Mouse (Mus musculus): ENCODE data around the gene Fut1. TPM values are rescaled to one million over a fixed set of nuclear protein-coding genes. Genes with fewer than 3 reads are reported as not detected.
A peak's percentile ranks its signal among the peaks of the same experiment; 100 is the strongest.

The Fut1 gene
- polyA plus RNA-seq, 1 experiment from 2014 or later: 0.38 TPM

DNA sequence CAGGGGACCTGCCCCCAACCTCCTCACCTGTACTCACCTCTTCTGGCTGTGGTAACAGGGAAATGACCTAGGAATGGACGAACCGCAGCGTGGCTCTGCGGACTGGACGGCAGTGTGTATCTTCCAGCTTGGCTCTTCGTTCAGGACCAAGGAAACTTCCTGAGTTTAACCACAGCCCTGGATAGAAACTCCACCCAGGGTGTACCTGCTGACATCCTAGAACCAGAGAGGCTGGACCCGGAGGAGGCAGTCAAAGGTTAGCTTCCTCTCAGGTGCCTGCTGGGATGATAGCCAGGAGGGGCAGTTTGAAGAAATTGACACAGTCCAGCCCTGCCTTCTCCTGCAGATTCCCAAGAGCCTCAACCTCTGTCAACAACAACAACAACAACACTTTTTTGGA is 49.1 kb downstream of the Fut1 start, which contains the start of gene Fut2:
Gene Fut2, minus strand, starts transcription at position 234 of the 400 bp plus-strand sequence.
- Histone ChIP-seq H3K9ac (peak within 1 kb of the TSS; percentile 23; the same call in 1 of the 2 replicates), H3K27ac (0 out of 2 replicates have a peak within 1 kb of the TSS, but pooled peaks have one; percentile 11)

DNA sequence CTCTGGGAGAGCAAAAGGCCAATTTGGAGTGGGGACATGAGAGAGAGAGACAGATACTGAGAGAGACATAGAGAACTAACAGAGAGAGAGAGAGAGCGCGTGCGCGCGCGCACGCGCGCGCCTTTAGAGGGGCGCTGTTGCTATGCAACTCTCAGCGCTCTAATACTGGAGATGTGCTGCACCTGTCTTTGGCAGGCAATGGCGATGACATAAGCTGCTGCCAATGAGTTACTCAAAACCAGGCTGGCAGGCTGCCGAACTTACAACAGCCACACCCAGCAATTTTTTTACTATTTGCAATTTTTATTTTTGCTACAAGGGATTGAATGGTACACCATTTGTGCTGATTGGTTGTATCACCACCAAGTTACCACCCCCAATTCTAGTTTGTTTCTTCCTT is 50.7 kb downstream of the Fut1 start:
- H3K4me2 ChIP-seq (replicated peaks): no peak overlapping the region
- H3K27ac ChIP-seq: no peak overlapping the region
- no peak overlapping the region for H3K9ac ChIP-seq
- no peaks in the 10 kb centered on the region for H3K36me3 ChIP-seq
- ATAC-seq: no peak
- no peaks in the 10 kb centered on the region; the same call in 1 of the 2 replicates for H3K27me3 ChIP-seq (replicated peaks)
- no peaks in the 10 kb centered on the region for H3K9me3 ChIP-seq
- 78% methylated on average over 14 of the region's 14 CpGs for whole genome bisulfite sequencing
- peaks cover 23% of the 10 kb centered on the region for H3K4me1 ChIP-seq (replicated peaks)
- H3K4me3 ChIP-seq (replicated peaks): no peak overlapping the region

More for the DNA sequence above, 49.1 kb downstream of the Fut1 start, which contains the start of gene Fut2:
- no peaks in the 10 kb centered on the region for H3K9me3 ChIP-seq
- peaks cover 23% of the 10 kb centered on the region for H3K4me1 ChIP-seq (replicated peaks)
- 67% methylated on average over 7 of the region's 7 CpGs for WGBS
- peak within 1 kb of the TSS; percentile 18 for H3K4me3 ChIP-seq (replicated peaks)
- peak within 1 kb of the TSS; percentile 33 for H3K4me2 ChIP-seq (replicated peaks)
- H3K36me3 ChIP-seq: no peaks in the 10 kb centered on the region
- no peaks in the 10 kb centered on the region; the same call in 1 of the 2 replicates for H3K27me3 ChIP-seq (replicated peaks)
- ATAC-seq: peak; percentile 59; the same call in 1 of the 2 replicates

DNA sequence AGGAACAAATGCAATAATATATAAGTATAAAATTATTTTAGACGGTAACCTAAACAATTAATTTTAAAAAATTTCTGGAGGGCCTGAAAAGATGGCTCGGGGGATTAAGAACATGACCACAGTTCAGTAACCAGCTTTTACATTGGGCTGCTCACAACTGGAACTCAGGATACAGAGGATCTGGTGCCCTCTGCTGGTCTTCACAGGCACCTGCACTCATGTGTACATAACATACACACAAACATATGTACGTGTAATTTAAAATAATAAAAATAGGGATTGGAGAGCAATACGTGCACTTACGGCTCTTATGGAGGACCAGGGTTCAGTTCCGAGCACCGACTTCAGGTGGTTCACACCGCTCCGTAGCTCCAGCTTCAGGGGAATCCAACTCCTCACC is 51.8 kb downstream of the Fut1 start:
- Histone ChIP-seq H3K9ac (no peak overlapping the region), H3K4me3 (replicated peaks) (no peak overlapping the region), H3K4me2 (replicated peaks) (no peak overlapping the region), H3K27me3 (replicated peaks) (no peaks in the 10 kb centered on the region; the same call in 1 of the 2 replicates), H3K9me3 (no peaks in the 10 kb centered on the region), H3K27ac (no peak overlapping the region), H3K4me1 (replicated peaks) (peaks cover 21% of the 10 kb centered on the region), H3K36me3 (no peaks in the 10 kb centered on the region)
- 97% methylated on average over 9 of the region's 9 CpGs for WGBS
- no peak for ATAC-seq

Other genes starting within 250 kb of the Fut1 start
- gene Lin7b, start 246.7 kb upstream of the Fut1 start, polyA plus RNA-seq (2015; fragmentation: Nextera tagmentation; extraction: Ambion mirVana): 1.9 and 2.4 TPM in 2 replicates
- gene Snrnp70, start 221.5 kb upstream of the Fut1 start, polyA plus RNA-seq (2015; fragmentation: Nextera tagmentation; extraction: Ambion mirVana): 195 and 200 TPM in 2 replicates
- 0.13 and 0.19 TPM in 2 replicates for gene Kcna7, start 211.6 kb upstream of the Fut1 start, polyA plus RNA-seq (2015; fragmentation: Nextera tagmentation; extraction: Ambion mirVana)
- gene Ntf5, start 203.6 kb upstream of the Fut1 start, polyA plus RNA-seq (2015; fragmentation: Nextera tagmentation; extraction: Ambion mirVana): 1.7 and 2.1 TPM in 2 replicates
- gene Lhb, start 196.5 kb upstream of the Fut1 start, polyA plus RNA-seq (2015; fragmentation: Nextera tagmentation; extraction: Ambion mirVana): 0.27 and 0.52 TPM in 2 replicates
- gene Gys1, start 182.4 kb upstream of the Fut1 start, polyA plus RNA-seq (2015; fragmentation: Nextera tagmentation; extraction: Ambion mirVana): 39.6 and 42.4 TPM in 2 replicates
- gene Ruvbl2, start 179.2 kb upstream of the Fut1 start, polyA plus RNA-seq (2015; fragmentation: Nextera tagmentation; extraction: Ambion mirVana): 147 and 150 TPM in 2 replicates
- gene Ftl1, start 157.4 kb upstream of the Fut1 start, polyA plus RNA-seq (2015; fragmentation: Nextera tagmentation; extraction: Ambion mirVana): 5,581 and 6,050 TPM in 2 replicates
- gene Bax, start 150.4 kb upstream of the Fut1 start, polyA plus RNA-seq (2015; fragmentation: Nextera tagmentation; extraction: Ambion mirVana): 181 and 185 TPM in 2 replicates
- gene Tulp2, start 135.4 kb upstream of the Fut1 start, polyA plus RNA-seq (2015; fragmentation: Nextera tagmentation; extraction: Ambion mirVana): 1.8 and 1.9 TPM in 2 replicates
- gene Gm45808, start 130.5 kb upstream of the Fut1 start, polyA plus RNA-seq (2015; fragmentation: Nextera tagmentation; extraction: Ambion mirVana): not detected in 2 replicates
- 2.6 and 2.7 TPM in 2 replicates for gene Dhdh, start 128.5 kb upstream of the Fut1 start, polyA plus RNA-seq (2015; fragmentation: Nextera tagmentation; extraction: Ambion mirVana)
- 209 and 229 TPM in 2 replicates for gene Nucb1, start 106.9 kb upstream of the Fut1 start, polyA plus RNA-seq (2015; fragmentation: Nextera tagmentation; extraction: Ambion mirVana)
- gene Ppp1r15a, start 91.0 kb upstream of the Fut1 start, polyA plus RNA-seq (2015; fragmentation: Nextera tagmentation; extraction: Ambion mirVana): 16.5 and 17.0 TPM in 2 replicates
- gene Plekha4, start 91.0 kb upstream of the Fut1 start, polyA plus RNA-seq (2015; fragmentation: Nextera tagmentation; extraction: Ambion mirVana): 0.83 and 1.5 TPM in 2 replicates
- 2.1 and 2.8 TPM in 2 replicates for gene Hsd17b14, start 62.4 kb upstream of the Fut1 start, polyA plus RNA-seq (2015; fragmentation: Nextera tagmentation; extraction: Ambion mirVana)
- 59.5 and 67.6 TPM in 2 replicates for gene Bcat2, start 47.1 kb upstream of the Fut1 start, polyA plus RNA-seq (2015; fragmentation: Nextera tagmentation; extraction: Ambion mirVana)
- gene Fgf21, start 1.8 kb upstream of the Fut1 start, polyA plus RNA-seq (2015; fragmentation: Nextera tagmentation; extraction: Ambion mirVana): 0.18 and 0.30 TPM in 2 replicates
- 0.13 TPM in 1 of 2 replicates, not detected in the other for gene Izumo1, start 4.5 kb downstream of the Fut1 start, polyA plus RNA-seq (2015; fragmentation: Nextera tagmentation; extraction: Ambion mirVana)
- 9.8 and 9.9 TPM in 2 replicates for gene Rasip1, start 10.2 kb downstream of the Fut1 start, polyA plus RNA-seq (2015; fragmentation: Nextera tagmentation; extraction: Ambion mirVana)
- gene Mamstr, start 22.7 kb downstream of the Fut1 start, polyA plus RNA-seq (2015; fragmentation: Nextera tagmentation; extraction: Ambion mirVana): 5.2 and 7.3 TPM in 2 replicates
- gene Fut2, start 49.1 kb downstream of the Fut1 start, polyA plus RNA-seq (2015; fragmentation: Nextera tagmentation; extraction: Ambion mirVana): 12.2 and 12.8 TPM in 2 replicates
- gene Ntn5, start 66.7 kb downstream of the Fut1 start, polyA plus RNA-seq (2015; fragmentation: Nextera tagmentation; extraction: Ambion mirVana): 0.73 TPM in 2 replicates
- 1.9 and 2.0 TPM in 2 replicates for gene Sec1, start 77.1 kb downstream of the Fut1 start, polyA plus RNA-seq (2015; fragmentation: Nextera tagmentation; extraction: Ambion mirVana)
- gene Car11, start 82.6 kb downstream of the Fut1 start, polyA plus RNA-seq (2015; fragmentation: Nextera tagmentation; extraction: Ambion mirVana): 5.5 and 6.4 TPM in 2 replicates
- 3.1 and 3.4 TPM in 2 replicates for gene Dbp, start 87.8 kb downstream of the Fut1 start, polyA plus RNA-seq (2015; fragmentation: Nextera tagmentation; extraction: Ambion mirVana)
- gene Rpl18, start 98.2 kb downstream of the Fut1 start, polyA plus RNA-seq (2015; fragmentation: Nextera tagmentation; extraction: Ambion mirVana): 1,110 and 1,134 TPM in 2 replicates
- 38.1 and 41.6 TPM in 2 replicates for gene Sphk2, start 100.7 kb downstream of the Fut1 start, polyA plus RNA-seq (2015; fragmentation: Nextera tagmentation; extraction: Ambion mirVana)
- 19.7 and 22.4 TPM in 2 replicates for gene Fam83e, start 103.9 kb downstream of the Fut1 start, polyA plus RNA-seq (2015; fragmentation: Nextera tagmentation; extraction: Ambion mirVana)
- 0.49 and 0.74 TPM in 2 replicates for gene Spaca4, start 108.5 kb downstream of the Fut1 start, polyA plus RNA-seq (2015; fragmentation: Nextera tagmentation; extraction: Ambion mirVana)
- 0.43 and 0.90 TPM in 2 replicates for gene Lmtk3, start 166.4 kb downstream of the Fut1 start, polyA plus RNA-seq (2015; fragmentation: Nextera tagmentation; extraction: Ambion mirVana)
- 2.8 and 2.9 TPM in 2 replicates for gene Sult2b1, start 167.4 kb downstream of the Fut1 start, polyA plus RNA-seq (2015; fragmentation: Nextera tagmentation; extraction: Ambion mirVana)
- 89.0 and 92.0 TPM in 2 replicates for gene Cyth2, start 197.3 kb downstream of the Fut1 start, polyA plus RNA-seq (2015; fragmentation: Nextera tagmentation; extraction: Ambion mirVana)
- 0.88 and 1.0 TPM in 2 replicates for gene Kcnj14, start 207.5 kb downstream of the Fut1 start, polyA plus RNA-seq (2015; fragmentation: Nextera tagmentation; extraction: Ambion mirVana)
- gene Grwd1, start 213.7 kb downstream of the Fut1 start, polyA plus RNA-seq (2015; fragmentation: Nextera tagmentation; extraction: Ambion mirVana): 67.1 and 71.3 TPM in 2 replicates